Mouse (Mus musculus) embryo, embryonic 11.5 days (tissue): ENCODE data around the gene Kdm3a.

Source experiments
- DNase-seq: peaks from one replicate; pipeline ENCODE4 v3.0.0-alpha.2; 2012; ENCODE audit warnings: low read depth, low spot score

Kdm3a gene

GRCm38 (mm10) chr6:71632829-71633662 lies at the start of gene Kdm3a:
TSS of gene Kdm3a (minus strand) at chr6:71632990.
- DNase-seq = peak; percentile 98

- no peak for DNase-seq
These were observed 46.1 kb upstream of the Kdm3a start for GRCm38 (mm10) chr6:71678891-71679290.

- no peak for DNase-seq
These were observed 40.4 kb upstream of the Kdm3a start for GRCm38 (mm10) chr6:71673166-71673565.

GRCm38 (mm10) chr6:71664511-71664910 lies 31.7 kb upstream of the Kdm3a start:
- DNase-seq = no peak

- no peak for DNase-seq
These were observed 25.5 kb upstream of the Kdm3a start for GRCm38 (mm10) chr6:71658290-71658689.

- DNase-seq = no peak
These were observed 23.0 kb upstream of the Kdm3a start for GRCm38 (mm10) chr6:71655835-71656234.

GRCm38 (mm10) chr6:71651868-71652267 lies 19.1 kb upstream of the Kdm3a start:
- DNase-seq = no peak

- no peak for DNase-seq
These were observed 333 bp downstream of the Kdm3a start for GRCm38 (mm10) chr6:71632486-71632828.

GRCm38 (mm10) chr6:71631706-71632461 lies 906 bp downstream of the Kdm3a start:
- DNase-seq = no peak

- no peak for DNase-seq
These were observed 1.6 kb downstream of the Kdm3a start for GRCm38 (mm10) chr6:71631196-71631595.

- DNase-seq = no peak
These were observed 5.5 kb downstream of the Kdm3a start for GRCm38 (mm10) chr6:71627325-71627724.

- DNase-seq = no peak
These were observed 6.8 kb downstream of the Kdm3a start for GRCm38 (mm10) chr6:71625984-71626383.

GRCm38 (mm10) chr6:71624723-71625122 lies 8.1 kb downstream of the Kdm3a start:
- no peak for DNase-seq

- DNase-seq = no peak
These were observed 10.8 kb downstream of the Kdm3a start for GRCm38 (mm10) chr6:71621981-71622380.

- no peak for DNase-seq
These were observed 11.2 kb downstream of the Kdm3a start for GRCm38 (mm10) chr6:71621551-71621950.

- DNase-seq = no peak
These were observed 15.8 kb downstream of the Kdm3a start for GRCm38 (mm10) chr6:71616959-71617358.

- no peak for DNase-seq
These were observed 19.6 kb downstream of the Kdm3a start for GRCm38 (mm10) chr6:71613225-71613624.

- no peak for DNase-seq
These were observed 22.8 kb downstream of the Kdm3a start for GRCm38 (mm10) chr6:71609968-71610367.

- DNase-seq = no peak
These were observed 23.8 kb downstream of the Kdm3a start for GRCm38 (mm10) chr6:71608994-71609393.

- DNase-seq = no peak
These were observed 25.0 kb downstream of the Kdm3a start for GRCm38 (mm10) chr6:71607756-71608155.

GRCm38 (mm10) chr6:71590154-71590553 lies 42.6 kb downstream of the Kdm3a start:
- no peak for DNase-seq

GRCm38 (mm10) chr6:71589401-71589800 lies 43.4 kb downstream of the Kdm3a start:
- no peak for DNase-seq

GRCm38 (mm10) chr6:71583198-71583597 lies 49.6 kb downstream of the Kdm3a start:
- no peak for DNase-seq
